Mouse (Mus musculus) liver, embryonic 14.5 days (tissue): ENCODE data around the gene Icos. TPM values are rescaled to one million over a fixed set of nuclear protein-coding genes. Genes with fewer than 3 reads are reported as not detected.

Source experiments
- ATAC-seq: fragments of 200-750 bp; cut with Nextera tagmentation; 2 replicates; pipeline ENCODE4 v1.8.0; 2017; ENCODE audit warnings: moderate number of reproducible peaks, mild to moderate bottlenecking, moderate library complexity; ENCODE audit not compliant: insufficient read depth
- DNase-seq, 3 experiments: peaks; one replicate each; pipeline ENCODE4 v3.0.0-alpha.2; 2012 to 2013; ENCODE audit warnings: low read depth in 3 of 3, low spot score in 3 of 3
- H3K27ac ChIP-seq: fragments of 300-500 bp; sonication (generic); 2 replicates; pipeline ENCODE4 v1.5.1; 2014; ENCODE audit warnings: moderate library complexity, mild to moderate bottlenecking, control low read depth, inconsistent platforms
- H3K27me3 ChIP-seq: fragments of 300-500 bp; sonication (generic); 2 replicates; pipeline ENCODE4 v1.6.1; 2014; ENCODE audit warnings: mild to moderate bottlenecking, low read length, moderate library complexity; ENCODE audit not compliant: control insufficient read depth, insufficient read depth
- H3K36me3 ChIP-seq: fragments of 300-500 bp; sonication (generic); replicated peaks from 2 replicates; pipeline ENCODE4 v1.6.1; 2014; ENCODE audit warnings: low read depth; ENCODE audit not compliant: control insufficient read depth, insufficient read depth
- H3K4me1 ChIP-seq, 2 experiments: fragments of 200-500 bp in 1 of 2; fragments of 300-500 bp in 1 of 2; sonication (generic) in 1 of 2; replicated peaks; 2 replicates each; pipeline ENCODE4 v1.6.1; 2012 to 2014; ENCODE audit warnings: antibody characterized with exemption in 1 of 2, inconsistent platforms in 1 of 2, low read length in 1 of 2; ENCODE audit not compliant: control insufficient read depth in 2 of 2, insufficient read depth in 2 of 2
- H3K4me2 ChIP-seq: fragments of 300-500 bp; sonication (generic); 2 replicates; pipeline ENCODE4 v1.6.1; 2014; ENCODE audit warnings: low read depth, mild to moderate bottlenecking, control low read depth, moderate library complexity
- H3K4me3 ChIP-seq, 2 experiments: fragments of 200-500 bp in 1 of 2; fragments of 300-500 bp in 1 of 2; sonication (generic) in 1 of 2; 2 replicates each; pipeline ENCODE4 v1.5.1; 2012 to 2014; ENCODE audit warnings: low read depth in 2 of 2, low read length in 2 of 2, mild to moderate bottlenecking in 2 of 2, control low read depth in 1 of 2, inconsistent platforms in 1 of 2, moderate library complexity in 1 of 2; ENCODE audit not compliant: insufficient read depth in 1 of 2
- H3K9ac ChIP-seq: fragments of 300-500 bp; sonication (generic); replicated peaks from 2 replicates; pipeline ENCODE4 v1.6.1; 2014; ENCODE audit warnings: mild to moderate bottlenecking, control low read depth, moderate library complexity
- H3K9me3 ChIP-seq: fragments of 300-500 bp; sonication (generic); 2 replicates; pipeline ENCODE4 v1.6.1; 2016; ENCODE audit warnings: low read length, mixed read lengths; ENCODE audit not compliant: control insufficient read depth
- CTCF ChIP-seq: IDR thresholded peaks from 2 replicates; pipeline ENCODE4 v1.5.1; 2016; ENCODE audit warnings: antibody characterized with exemption, low read depth, control low read depth
- EP300 ChIP-seq: IDR thresholded peaks from 2 replicates; pipeline ENCODE4 v1.6.1; 2016; ENCODE audit warnings: antibody characterized with exemption, low read depth
- WGBS: fragments of 180-500 bp; shearing (Covaris S2); extraction: QIAGEN DNeasy Blood & Tissue Kit; methylation state at CpG from one replicate; pipeline ENCODE4 v1.1.7; 2014; ENCODE audit not compliant: insufficient replicate concordance; 5-methylcytosine and 5-hydroxymethylcytosine counted together
- polyA plus RNA-seq, 2 experiments: library from polyadenylated mRNA; depleted of rRNA in 1 of 2; stranded (reverse) in 1 of 2; unstranded in 1 of 2; fragments of >200 nt; fragmentation: Nextera tagmentation in 1 of 2; extraction: Ambion mirVana in 1 of 2; gene quantifications; 2 replicates each; pipeline versions ENCODE4 v1.2.1 to v1.2.3; 2012 to 2014

Icos gene
- polyA plus RNA-seq, 2 experiments, result 0.41 to 0.50 TPM

DNA sequence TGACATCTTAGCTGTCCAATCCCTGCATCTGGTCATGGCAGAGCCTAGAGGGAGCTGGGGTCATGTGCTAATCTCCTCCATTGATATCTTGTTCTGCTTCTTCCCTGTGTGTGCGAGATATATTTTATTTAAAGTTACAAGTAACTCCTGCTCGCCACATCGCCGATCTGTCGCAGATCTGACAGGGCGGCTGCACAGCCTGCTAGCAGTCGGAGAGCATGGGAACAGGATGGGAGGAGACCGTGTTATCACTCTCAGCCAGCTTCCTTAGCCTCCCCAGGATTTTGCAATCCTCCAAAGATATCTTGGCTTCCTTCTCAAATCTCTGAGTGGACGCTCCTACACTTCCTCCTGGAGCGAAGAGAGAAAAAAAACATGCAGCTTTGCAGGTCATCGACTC is 17.3 kb upstream of the Icos start:
- no peaks in the 10 kb centered on the region for H3K27me3 ChIP-seq
- 4% methylated on average over 11 of the region's 11 CpGs for WGBS
- no peaks in the 10 kb centered on the region for H3K4me1 ChIP-seq
- DNase-seq (peak in 1 of 3 experiments; percentile 7), ATAC-seq (peak; percentile 51; the same call in 1 of the 2 replicates)
- H3K27ac ChIP-seq, result no peak overlapping the region
- H3K4me3 ChIP-seq, result no peak overlapping the region
- no peak overlapping the region for H3K9ac ChIP-seq
- no peak for TF ChIP-seq CTCF
- no peak for TF ChIP-seq EP300
- H3K4me2 ChIP-seq, result peak overlapping the region; percentile 18; the same call in 1 of the 2 replicates
- H3K9me3 ChIP-seq, result no peaks in the 10 kb centered on the region
- H3K36me3 ChIP-seq, result no peaks in the 10 kb centered on the region

DNA sequence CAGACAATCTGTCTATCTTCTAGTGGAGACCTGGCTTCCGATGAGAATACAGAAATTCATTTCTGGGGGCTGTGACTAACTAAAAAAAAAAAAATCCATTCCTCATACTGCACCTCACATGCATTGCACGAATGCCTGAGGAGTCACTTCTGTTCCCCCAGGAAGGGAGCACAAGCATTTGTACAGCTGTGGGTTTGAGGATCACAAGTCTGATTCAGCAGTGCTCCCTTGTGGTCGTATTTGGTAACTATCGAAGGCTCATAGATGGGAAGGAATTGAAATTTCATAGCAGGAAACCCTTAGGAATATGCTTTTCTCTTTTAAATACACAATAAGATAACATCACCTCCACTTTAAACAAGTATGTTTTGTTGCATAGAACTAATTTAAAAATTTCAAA is 16.6 kb upstream of the Icos start:
- no peak overlapping the region for H3K27ac ChIP-seq
- no peaks in the 10 kb centered on the region for H3K36me3 ChIP-seq
- TF ChIP-seq EP300, result no peak
- peak; percentile 46 for TF ChIP-seq CTCF
- H3K9ac ChIP-seq, result no peak overlapping the region
- H3K4me1 ChIP-seq, result no peaks in the 10 kb centered on the region
- H3K9me3 ChIP-seq, result no peaks in the 10 kb centered on the region
- peak in 1 of 3 experiments; percentile 5 for DNase-seq
- no peak overlapping the region for H3K4me2 ChIP-seq
- H3K4me3 ChIP-seq, result no peak overlapping the region
- ATAC-seq, result no peak
- WGBS, result 12% methylated on average over 4 of the region's 4 CpGs
- no peaks in the 10 kb centered on the region for H3K27me3 ChIP-seq

DNA sequence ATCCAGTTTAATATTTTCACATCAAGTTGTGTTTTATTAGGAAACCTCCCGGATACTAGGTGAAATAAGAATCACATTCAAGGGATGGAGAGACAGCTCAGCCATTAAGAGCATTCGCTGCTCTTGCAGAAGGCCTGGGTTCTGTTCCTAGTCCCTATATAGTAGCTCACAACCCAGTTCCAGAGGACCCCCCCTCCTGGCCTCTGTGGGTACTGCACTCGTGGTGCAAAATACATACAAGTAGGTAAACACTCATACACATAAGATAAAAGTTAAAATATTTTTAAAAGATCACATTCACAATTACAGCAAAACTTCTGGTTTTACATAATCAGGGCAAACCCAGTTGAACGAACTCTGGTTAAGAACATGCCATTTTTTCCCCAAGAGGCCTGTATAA is 15.6 kb upstream of the Icos start:
- Histone ChIP-seq H3K4me3 (no peak overlapping the region), H3K4me1 (no peaks in the 10 kb centered on the region), H3K27ac (no peak overlapping the region), H3K27me3 (no peaks in the 10 kb centered on the region), H3K36me3 (no peaks in the 10 kb centered on the region), H3K9me3 (no peaks in the 10 kb centered on the region), H3K4me2 (no peak overlapping the region), H3K9ac (no peak overlapping the region)
- 71% methylated on average over 4 of the region's 4 CpGs for WGBS
- TF ChIP-seq CTCF (peak; percentile 31; the same call in 1 of the 2 replicates), EP300 (no peak)
- DNase-seq (no peak), ATAC-seq (no peak)

DNA sequence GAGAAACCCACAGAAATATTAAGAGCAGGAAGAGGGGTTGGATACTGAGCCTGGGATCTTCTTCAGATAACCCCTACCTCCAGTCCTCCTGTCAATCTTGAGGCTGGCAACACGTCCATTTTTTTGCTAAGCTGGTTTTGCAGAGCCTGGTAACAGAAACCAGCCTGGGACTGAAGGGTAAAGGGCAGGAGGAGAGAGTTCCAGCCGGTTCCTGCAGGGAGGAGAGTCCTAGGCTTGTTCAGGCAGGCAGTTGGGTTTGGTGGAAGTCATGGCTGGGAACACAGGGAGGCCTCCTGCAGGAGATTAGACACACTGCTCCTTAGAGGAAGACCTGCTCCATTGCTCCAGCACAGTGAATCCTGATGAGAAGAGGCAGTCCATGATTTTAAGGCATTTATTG is 10.2 kb upstream of the Icos start:
- no peak overlapping the region for H3K9ac ChIP-seq
- no peak overlapping the region for H3K4me3 ChIP-seq
- 13% methylated on average over 2 of the region's 2 CpGs for WGBS
- no peaks in the 10 kb centered on the region for H3K27me3 ChIP-seq
- H3K27ac ChIP-seq, result no peak overlapping the region
- no peaks in the 10 kb centered on the region for H3K4me1 ChIP-seq
- H3K4me2 ChIP-seq, result no peak overlapping the region
- H3K9me3 ChIP-seq, result no peaks in the 10 kb centered on the region
- ATAC-seq (no peak), DNase-seq (no peak)
- no peak for TF ChIP-seq EP300
- TF ChIP-seq CTCF, result no peak
- no peaks in the 10 kb centered on the region for H3K36me3 ChIP-seq

DNA sequence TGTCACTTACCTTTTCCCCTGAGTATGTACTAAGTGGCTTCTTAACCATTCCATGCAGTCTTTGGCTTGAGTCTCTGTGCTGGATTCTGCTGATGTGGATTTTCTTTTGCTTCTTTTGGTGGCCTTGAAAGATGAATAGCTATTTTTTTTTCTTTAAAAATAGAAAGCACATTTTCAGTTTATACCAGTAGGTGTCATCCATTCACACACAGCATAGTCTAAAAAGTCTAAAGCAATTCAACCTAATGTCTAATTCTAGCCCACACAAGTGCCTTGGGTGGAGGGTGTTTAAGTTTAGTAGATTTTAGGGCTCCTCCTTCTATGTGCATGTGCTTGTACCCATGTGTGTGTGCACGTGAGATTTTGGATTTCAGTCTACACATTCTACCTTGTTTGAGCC is 6.9 kb upstream of the Icos start:
- TF ChIP-seq CTCF (no peak), EP300 (no peak)
- H3K27ac ChIP-seq, result no peak overlapping the region
- no peaks in the 10 kb centered on the region for H3K4me1 ChIP-seq
- ATAC-seq (no peak), DNase-seq (no peak)
- H3K4me2 ChIP-seq, result no peak overlapping the region
- WGBS, result 47% methylated on average over 1 of the region's 1 CpGs
- no peaks in the 10 kb centered on the region for H3K27me3 ChIP-seq
- no peaks in the 10 kb centered on the region for H3K36me3 ChIP-seq
- no peak overlapping the region for H3K4me3 ChIP-seq
- H3K9ac ChIP-seq, result no peak overlapping the region
- H3K9me3 ChIP-seq, result no peaks in the 10 kb centered on the region
